Mouse (Mus musculus): Measurements from ENCODE around the gene Saa3. TPM values are rescaled to one million over a fixed set of nuclear protein-coding genes. Genes with fewer than 3 reads are reported as not detected.

Saa3 gene
- total RNA-seq, 2 experiments from 2014 or later = not detected

GRCm38 (mm10) chr7:46732458-46732857 is 17.0 kb upstream of the Saa3 start, which contains the start of gene Saa4:
Saa4 (minus strand) TSS chr7:46732603.
- H3K27ac ChIP-seq = no peak within 1 kb of the TSS
- no peak for TF ChIP-seq CTCF (IDR thresholded peaks at IDR 0.05)
- no peak within 1 kb of the TSS for H3K4me3 ChIP-seq
- DNase-seq (ENCODE audit: extremely low spot score in 1 of 2, low spot score in 2 of 2) = no peak
- intact Hi-C loops (cut with DNase I) = no loop called here

DNA sequence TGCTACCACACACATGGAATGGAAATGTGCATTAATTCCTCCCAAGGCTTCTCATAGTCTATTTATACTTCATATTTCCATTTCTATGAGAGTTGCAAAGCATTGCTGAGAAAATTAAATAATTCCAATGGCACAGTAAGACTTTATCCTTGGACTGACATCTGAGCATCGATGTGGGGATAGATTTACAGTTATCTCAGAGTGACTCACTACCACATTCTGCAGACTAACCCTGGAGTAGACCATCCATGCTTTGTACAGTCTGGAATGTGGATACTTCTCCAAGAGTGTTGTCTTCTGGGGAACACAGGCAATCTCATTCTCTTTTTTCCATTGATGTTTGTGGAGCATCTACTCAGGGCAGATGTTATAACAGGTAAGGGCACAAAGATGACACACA is 12.1 kb upstream of the Saa3 start:
- no peak for TF ChIP-seq CTCF (IDR thresholded peaks at IDR 0.05)
- DNase-seq (ENCODE audit: extremely low spot score in 1 of 2, low spot score in 2 of 2) = no peak

GRCm38 (mm10) chr7:46724396-46724795 is 8.9 kb upstream of the Saa3 start:
- H3K27ac ChIP-seq = no peak overlapping the region
- DNase-seq (ENCODE audit: extremely low spot score in 1 of 2, low spot score in 2 of 2) = peak in 1 of 2 experiments; percentile 23
- TF ChIP-seq CTCF (IDR thresholded peaks at IDR 0.05) = no peak
- H3K4me3 ChIP-seq = no peak overlapping the region
- intact Hi-C loops (cut with DNase I) = no loop called here

More for the DNA sequence above, 12.1 kb upstream of the Saa3 start:
- no peak overlapping the region for H3K4me3 ChIP-seq
- H3K27ac ChIP-seq = no peak overlapping the region
- intact Hi-C loops (cut with DNase I) = no loop called here

DNA sequence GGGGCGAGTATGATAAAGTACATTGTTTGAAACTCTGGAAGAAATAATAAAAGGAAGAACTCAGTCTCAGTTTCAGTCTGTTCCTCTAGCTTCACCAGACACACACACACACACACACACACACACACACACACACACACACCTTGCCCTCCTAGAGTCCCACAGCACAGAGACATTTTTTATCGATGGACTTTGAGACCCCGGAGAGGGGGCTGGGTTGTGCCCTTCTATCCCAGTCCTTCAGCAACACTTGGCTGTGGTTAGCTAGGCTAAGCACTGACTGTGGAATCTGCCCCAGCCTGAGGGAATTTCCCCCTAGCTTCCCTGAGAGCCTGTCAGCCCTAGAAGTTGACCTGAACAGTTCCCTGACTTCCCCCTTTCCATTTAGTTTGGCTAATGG is 8.3 kb upstream of the Saa3 start:
- H3K4me3 ChIP-seq = no peak overlapping the region
- no peak overlapping the region for H3K27ac ChIP-seq
- TF ChIP-seq CTCF (IDR thresholded peaks at IDR 0.05) = no peak
- intact Hi-C loops (cut with DNase I) = no loop called here
- no peak for DNase-seq (ENCODE audit: extremely low spot score in 1 of 2, low spot score in 2 of 2)

GRCm38 (mm10) chr7:46723354-46723753 is 7.9 kb upstream of the Saa3 start:
- DNase-seq (ENCODE audit: extremely low spot score in 1 of 2, low spot score in 2 of 2) = no peak
- no peak overlapping the region for H3K27ac ChIP-seq
- no peak for TF ChIP-seq CTCF (IDR thresholded peaks at IDR 0.05)
- no peak overlapping the region for H3K4me3 ChIP-seq
- intact Hi-C loops (cut with DNase I) = no loop called here

GRCm38 (mm10) chr7:46720460-46720859 is 5.0 kb upstream of the Saa3 start:
- no peak overlapping the region for H3K27ac ChIP-seq
- no peak for DNase-seq (ENCODE audit: extremely low spot score in 1 of 2, low spot score in 2 of 2)
- intact Hi-C loops (cut with DNase I) = no loop called here
- H3K4me3 ChIP-seq = no peak overlapping the region
- no peak for TF ChIP-seq CTCF (IDR thresholded peaks at IDR 0.05)

- intact Hi-C loops (cut with DNase I) = no loop called here
- H3K4me3 ChIP-seq = no peak overlapping the region
- no peak overlapping the region for H3K27ac ChIP-seq
- TF ChIP-seq CTCF (IDR thresholded peaks at IDR 0.05) = no peak
- no peak for DNase-seq (ENCODE audit: extremely low spot score in 1 of 2, low spot score in 2 of 2)
Measured at GRCm38 (mm10) chr7:46719526-46719925, 4.0 kb upstream of the Saa3 start.

DNA sequence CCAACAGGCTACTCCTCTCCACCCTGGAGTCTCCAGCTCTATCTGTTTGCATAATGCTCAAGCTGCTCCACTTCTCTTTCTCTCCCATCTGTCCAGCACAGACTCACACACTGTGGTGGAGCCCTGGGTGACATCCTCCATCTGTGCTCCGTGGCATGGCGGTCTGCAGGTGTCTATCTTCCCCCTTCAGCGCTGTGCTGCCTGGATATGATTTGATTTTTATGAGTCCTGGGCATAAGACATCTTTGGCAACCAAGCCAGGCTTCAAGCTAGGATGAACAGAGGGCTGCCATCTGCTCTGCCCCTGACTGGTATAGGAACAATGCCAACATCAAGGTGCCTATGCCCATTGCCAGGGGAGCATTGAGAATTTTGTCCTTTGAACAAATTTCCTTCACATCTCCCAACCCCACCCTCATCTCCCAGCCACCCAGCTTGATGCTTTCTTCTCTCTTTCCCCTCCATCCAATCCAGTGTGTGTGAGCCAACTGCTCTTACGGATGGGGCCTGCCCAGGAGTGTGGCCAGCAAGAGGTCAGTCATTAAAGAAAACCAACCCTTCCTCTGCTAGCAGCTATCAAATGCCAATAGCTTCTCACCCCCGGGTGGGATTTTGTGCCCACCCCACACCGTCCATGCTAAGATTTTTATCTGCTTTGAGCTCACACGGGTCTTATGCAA is 3.2 kb upstream of the Saa3 start:
- intact Hi-C loops (cut with DNase I) = no loop called here
- Histone ChIP-seq H3K27ac (no peak overlapping the region), H3K4me3 (no peak overlapping the region)
- DNase-seq (ENCODE audit: extremely low spot score in 1 of 2, low spot score in 2 of 2) = no peak
- TF ChIP-seq CTCF (IDR thresholded peaks at IDR 0.05) = no peak

GRCm38 (mm10) chr7:46716897-46717296 is 1.4 kb upstream of the Saa3 start:
- no peak overlapping the region for H3K4me3 ChIP-seq
- no peak overlapping the region for H3K27ac ChIP-seq
- TF ChIP-seq CTCF (IDR thresholded peaks at IDR 0.05) = no peak
- intact Hi-C loops (cut with DNase I) = no loop called here
- no peak for DNase-seq (ENCODE audit: extremely low spot score in 1 of 2, low spot score in 2 of 2)

DNA sequence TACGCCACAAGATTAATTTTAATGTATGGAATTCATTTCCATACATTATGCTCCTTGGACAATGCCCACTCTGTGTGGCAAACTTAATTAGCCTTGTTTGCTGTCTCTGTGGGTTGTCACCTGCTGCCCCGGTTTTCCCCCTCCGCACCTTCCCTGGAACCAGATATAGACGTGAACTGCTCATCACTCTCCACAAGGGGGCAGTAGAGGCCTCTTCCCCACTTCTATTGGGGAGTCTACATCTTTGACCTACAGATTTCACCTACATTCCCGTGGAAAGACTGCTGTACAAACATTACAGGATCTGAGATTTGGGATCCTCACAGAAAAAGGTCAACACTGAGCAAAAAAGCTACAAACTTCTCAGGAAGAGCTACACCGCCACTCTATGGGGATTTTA is 982 bp downstream of the Saa3 start:
- peak; percentile 46 to 64 for DNase-seq (ENCODE audit: extremely low spot score in 1 of 2, low spot score in 2 of 2)
- Histone ChIP-seq H3K4me3 (no peak overlapping the region), H3K27ac (no peak overlapping the region)
- TF ChIP-seq CTCF (IDR thresholded peaks at IDR 0.05) = peak; percentile 93
- intact Hi-C loops (cut with DNase I) = loop anchor here (2.0 to 5.0 kb wide), 2 partner anchors 56 to 322 kb away; no protein-coding TSS in a partner anchor

DNA sequence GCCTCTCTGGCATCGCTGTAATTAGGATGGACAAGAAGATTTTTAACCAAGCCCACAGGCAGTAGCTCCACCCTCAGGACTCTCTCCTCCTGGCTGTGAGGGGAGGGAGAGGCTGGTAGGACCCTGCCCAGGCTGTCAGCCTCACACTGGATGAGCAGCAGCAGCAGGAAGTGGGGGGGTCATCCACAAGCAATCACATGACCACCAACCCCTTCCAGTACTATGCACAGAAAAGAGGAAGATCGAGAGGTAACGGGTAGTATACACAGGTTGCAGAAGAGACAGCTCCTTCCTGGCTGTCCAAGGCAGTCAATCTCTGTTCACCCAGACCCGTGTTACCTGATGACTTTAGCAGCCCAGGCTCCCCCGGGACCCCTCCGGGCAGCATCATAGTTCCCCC is 3.2 kb downstream of the Saa3 start:
- Histone ChIP-seq H3K4me3 (no peak overlapping the region), H3K27ac (no peak overlapping the region)
- intact Hi-C loops (cut with DNase I) = loop anchor here (5.0 kb wide), 1 partner anchor 320 kb away; no protein-coding TSS in a partner anchor
- TF ChIP-seq CTCF (IDR thresholded peaks at IDR 0.05) = no peak
- no peak for DNase-seq (ENCODE audit: extremely low spot score in 1 of 2, low spot score in 2 of 2)

GRCm38 (mm10) chr7:46710390-46710844 is 5.1 kb downstream of the Saa3 start, which contains the start of gene Saal1:
Saal1 (minus strand) TSS chr7:46710680.
- TF ChIP-seq CTCF (IDR thresholded peaks at IDR 0.05) = peak; percentile 70
- Histone ChIP-seq H3K27ac (peak within 1 kb of the TSS; percentile 89), H3K4me3 (peak within 1 kb of the TSS; percentile 88)
- intact Hi-C loops (cut with DNase I) = loop anchor here (2.0 to 5.0 kb wide), 2 partner anchors 72 to 318 kb away; partner anchors contain the start of gene Sergef
- DNase-seq (ENCODE audit: extremely low spot score in 1 of 2, low spot score in 2 of 2) = peak; percentile 80 to 81

All from left cerebral cortex, adult 2 months (tissue).